In the genomic region with DNA sequence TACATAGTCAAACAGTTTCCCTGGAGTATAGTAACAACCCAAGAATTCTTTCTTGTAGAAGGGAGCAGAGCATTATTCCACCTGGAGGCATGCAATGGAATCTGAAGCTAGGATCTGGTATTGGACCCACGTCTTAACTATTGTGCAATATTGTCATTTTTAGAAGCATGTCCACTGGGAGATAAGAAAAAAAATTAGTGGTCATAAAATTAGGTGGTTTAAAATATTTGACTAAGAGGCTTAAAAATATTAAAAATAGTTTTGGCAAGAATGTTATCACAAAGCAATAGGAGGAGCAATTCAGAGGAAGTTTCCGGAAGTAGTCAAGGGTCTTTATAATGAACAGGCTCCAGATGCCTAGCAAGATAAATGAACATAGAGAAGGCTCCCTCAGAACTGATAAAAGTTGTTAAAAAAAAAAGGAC, we compare ENCODE assay signal across 18 mouse cellular contexts. TPM values are rescaled to one million over a fixed set of nuclear protein-coding genes. Genes with fewer than 3 reads are reported as not detected.
DNase-seq lines count a peak whose midpoint lies in the region; ATAC-seq and TF ChIP-seq lines count a peak whose summit lies in the region.
"Had no signal": no experiment of that assay in that cellular context is flagged by ENCODE, and none has a peak within 500 bp of the region (broad histone marks: within the 10 kb centered on the region; RNA-seq: fewer than 3 reads in every experiment).

No protein-coding gene starts in this region.

- H3K27ac ChIP-seq in kidney, postnatal 0 days, result no peak overlapping the region
- H3K27ac ChIP-seq in MEL (ENCODE audit: control insufficient read depth, low read depth, low read length), result peak overlapping the region; percentile 68
- H3K27ac ChIP-seq in hindbrain, embryonic 13.5 days, result no peak overlapping the region
- H3K27ac ChIP-seq: forebrain, embryonic 12.5 days; hindbrain, embryonic 15.5 days; neural tube, embryonic 15.5 days had no signal

- ATAC-seq in kidney, postnatal 0 days (replicated peaks; ENCODE audit: low FRiP score, low read depth), result no peak
- 0 out of 4 replicates have a peak, but pooled peaks have one; percentile 18 to 40 for ATAC-seq in hematopoietic stem cell, adult 5-6 weeks (replicated peaks in 1 of 2; ENCODE audit: insufficient read depth in 1 of 2, low FRiP score in 2 of 2, low TSS enrichment in 1 of 2, low read depth in 1 of 2, poor library complexity in 2 of 2, severe bottlenecking in 2 of 2)
- ATAC-seq in megakaryocyte progenitor cell, adult 5-6 weeks (replicated peaks; ENCODE audit: poor library complexity), result peak; percentile 43
- ATAC-seq in hindbrain, embryonic 13.5 days (ENCODE audit: low FRiP score), result no peak
- ATAC-seq: Patski had no signal

- TF ChIP-seq CTCF in kidney, postnatal 0 days (IDR thresholded peaks at IDR 0.05; ENCODE audit: low read depth), result no peak
- TF ChIP-seq CTCF in MEL (IDR thresholded peaks at IDR 0.05 in 2 of 3, conservative IDR thresholded peaks at IDR 0.05 in 1 of 3; ENCODE audit: control insufficient read depth in 1 of 3, insufficient read depth in 1 of 3, low read depth in 2 of 3, low read length in 3 of 3, poor library complexity in 1 of 3, severe bottlenecking in 1 of 3), result no peak

- peak; percentile 81 to 87 for TF ChIP-seq EP300 in MEL (IDR thresholded peaks at IDR 0.05; ENCODE audit: low read depth in 1 of 2, low read length in 2 of 2)

- no peak; the same call in 1 of the 2 replicates for TF ChIP-seq RAD21 in MEL (IDR thresholded peaks at IDR 0.05; ENCODE audit: low read depth, low read length)

- no peak overlapping the region for H3K9ac ChIP-seq in kidney, postnatal 0 days (ENCODE audit: low read depth, low read length)
- no peak overlapping the region for H3K9ac ChIP-seq in MEL (ENCODE audit: control insufficient read depth, low read depth, low read length, poor library complexity, severe bottlenecking)
- H3K9ac ChIP-seq in hindbrain, embryonic 13.5 days, result no peak overlapping the region
- H3K9ac ChIP-seq: forebrain, embryonic 12.5 days; hindbrain, embryonic 15.5 days; neural tube, embryonic 15.5 days had no signal

- no peaks in the 10 kb centered on the region for H3K9me3 ChIP-seq in kidney, postnatal 0 days (replicated peaks; ENCODE audit: low read length)
- no peaks in the 10 kb centered on the region for H3K9me3 ChIP-seq in MEL (replicated peaks; ENCODE audit: insufficient read depth, low read length)
- no peaks in the 10 kb centered on the region for H3K9me3 ChIP-seq in hindbrain, embryonic 13.5 days
- H3K9me3 ChIP-seq: forebrain, embryonic 12.5 days; hindbrain, embryonic 15.5 days; neural tube, embryonic 15.5 days had no signal

- H3K4me1 ChIP-seq in kidney, postnatal 0 days (replicated peaks; ENCODE audit: insufficient read depth, low read length), result no peaks in the 10 kb centered on the region
- peaks cover 13 to 18% of the 10 kb centered on the region in 2 experiments for H3K4me1 ChIP-seq in MEL (ENCODE audit: control insufficient read depth in 1 of 2, insufficient read depth in 2 of 2, low read length in 2 of 2)
- H3K4me1 ChIP-seq in hindbrain, embryonic 13.5 days (replicated peaks), result peaks cover 3% of the 10 kb centered on the region; the same call in 1 of the 2 replicates
- H3K4me1 ChIP-seq: forebrain, embryonic 12.5 days; hindbrain, embryonic 15.5 days had no signal

- DNase-seq in kidney, postnatal 0 days (ENCODE audit: low spot score), result peak; percentile 10
- DNase-seq in kidney, postnatal 10 days, result no peak
- DNase-seq in MEL (ENCODE audit: low read depth, low spot score), result peak; percentile 63
- no peak for DNase-seq in left cerebral cortex, adult 8-10 months (ENCODE audit: low spot score in 2 of 2)

- TF ChIP-seq POLR2A in MEL (IDR thresholded peaks at IDR 0.05; ENCODE audit: control insufficient read depth in 1 of 2, insufficient read depth in 1 of 2, low read depth in 1 of 2, low read length in 2 of 2, poor library complexity in 1 of 2), result no peak

- no peak overlapping the region for H3K4me3 ChIP-seq in kidney, postnatal 0 days (replicated peaks; ENCODE audit: low read depth, low read length)
- H3K4me3 ChIP-seq in MEL (ENCODE audit: control insufficient read depth in 1 of 2, insufficient read depth in 1 of 2, low read depth in 2 of 2, low read length in 2 of 2), result no peak overlapping the region; a peak in 1 of 4 replicates
- no peak overlapping the region for H3K4me3 ChIP-seq in hindbrain, embryonic 13.5 days
- H3K4me3 ChIP-seq: forebrain, embryonic 12.5 days; hindbrain, embryonic 15.5 days; neural tube, embryonic 15.5 days had no signal

- H3K79me2 ChIP-seq in MEL (ENCODE audit: control insufficient read depth, insufficient read depth, low read length, poor library complexity), result no peaks in the 10 kb centered on the region

- H3K27me3 ChIP-seq in kidney, postnatal 0 days (ENCODE audit: insufficient read depth, low read length), result no peaks in the 10 kb centered on the region
- no peaks in the 10 kb centered on the region for H3K27me3 ChIP-seq in MEL (ENCODE audit: control insufficient read depth in 1 of 2, insufficient read depth in 2 of 2, low read length in 2 of 2)
- no peaks in the 10 kb centered on the region for H3K27me3 ChIP-seq in hindbrain, embryonic 13.5 days
- H3K27me3 ChIP-seq: forebrain, embryonic 12.5 days; hindbrain, embryonic 15.5 days; neural tube, embryonic 15.5 days; Patski had no signal

- 24% methylated on average over 2 of the region's 2 CpGs for WGBS in kidney, postnatal 0 days
- WGBS in hindbrain, embryonic 13.5 days, result 67% methylated on average over 2 of the region's 2 CpGs

- H3K36me3 ChIP-seq in kidney, postnatal 0 days (ENCODE audit: insufficient read depth, low read length), result no peaks in the 10 kb centered on the region
- peaks cover 0 to 24% of the 10 kb centered on the region in 2 experiments; a peak in 2 of 4 replicates for H3K36me3 ChIP-seq in MEL (ENCODE audit: control insufficient read depth in 1 of 2, insufficient read depth in 2 of 2, low read length in 2 of 2)
- no peaks in the 10 kb centered on the region for H3K36me3 ChIP-seq in hindbrain, embryonic 13.5 days
- H3K36me3 ChIP-seq: forebrain, embryonic 12.5 days; hindbrain, embryonic 15.5 days; neural tube, embryonic 15.5 days had no signal

- no peak overlapping the region for H3K4me2 ChIP-seq in kidney, postnatal 0 days (ENCODE audit: low read length)
- no peak overlapping the region for H3K4me2 ChIP-seq in hindbrain, embryonic 13.5 days
- H3K4me2 ChIP-seq: forebrain, embryonic 12.5 days; hindbrain, embryonic 15.5 days; neural tube, embryonic 15.5 days had no signal

TF ChIP-seq in MEL, 35 proteins besides CTCF, POLR2A, EP300 and RAD21 (continues in another document):
- TF ChIP-seq KAT2A (conservative IDR thresholded peaks at IDR 0.05; ENCODE audit: low read depth, low read length) (no peak), ZKSCAN1 (IDR thresholded peaks at IDR 0.05; ENCODE audit: low read depth, low read length) (no peak), E2F4 (IDR thresholded peaks at IDR 0.05; ENCODE audit: borderline replicate concordance, low read depth, low read length) (no peak), BHLHE40 (IDR thresholded peaks at IDR 0.05; ENCODE audit: borderline replicate concordance, low read depth, low read length) (peak; percentile 15; the same call in 1 of the 2 replicates), POLR2AphosphoS5 (IDR thresholded peaks at IDR 0.05; ENCODE audit: borderline replicate concordance, low read depth, low read length) (no peak), ZC3H11A (IDR thresholded peaks at IDR 0.05; ENCODE audit: low read depth, low read length) (no peak), ELF1 (IDR thresholded peaks at IDR 0.05; ENCODE audit: low read depth, low read length) (peak; percentile 7; the same call in 1 of the 2 replicates), GATA1 (IDR thresholded peaks at IDR 0.05; ENCODE audit: low read depth, low read length) (peak; percentile 93), ZNF384 (IDR thresholded peaks at IDR 0.05; ENCODE audit: low read depth, low read length) (peak; percentile 83), TCF12 (IDR thresholded peaks at IDR 0.05; ENCODE audit: low read depth, low read length) (peak; percentile 91), ETS1 (IDR thresholded peaks at IDR 0.05; ENCODE audit: low read depth, low read length) (peak; percentile 77), CHD2 (IDR thresholded peaks at IDR 0.05; ENCODE audit: low read length) (no peak), RCOR1 (IDR thresholded peaks at IDR 0.05; ENCODE audit: low read depth, low read length) (peak; percentile 57; the same call in 1 of the 2 replicates), SMC3 (IDR thresholded peaks at IDR 0.05; ENCODE audit: low read depth, low read length) (no peak), MAZ (IDR thresholded peaks at IDR 0.05; ENCODE audit: low read depth, low read length) (no peak), GABPA (IDR thresholded peaks at IDR 0.05; ENCODE audit: low read depth, low read length) (0 out of 2 replicates have a peak, but pooled peaks have one; percentile 38), TAL1 (IDR thresholded peaks at IDR 0.05; ENCODE audit: low read length) (peak; percentile 62), USF2 (IDR thresholded peaks at IDR 0.05; ENCODE audit: borderline replicate concordance in 1 of 2, insufficient read depth in 1 of 2, low read depth in 1 of 2, low read length in 2 of 2) (no peak), SIN3A (IDR thresholded peaks at IDR 0.05; ENCODE audit: low read length) (no peak), JUND (IDR thresholded peaks at IDR 0.05; ENCODE audit: low read depth, low read length) (no peak)

RNA-seq across cellular contexts. Expression of a gene that starts 16.4 kb away (rescaled TPM):
- polyA plus RNA-seq in kidney, postnatal 0 days (2015; fragmentation: Nextera tagmentation; extraction: Ambion mirVana), result not detected in 2 replicates
- total RNA-seq in MEL (2012; rRNA removed), result not detected in 2 replicates
- not detected for polyA plus RNA-seq in MEL (2012; ENCODE audit: insufficient read depth in 1 of 2, insufficient read length in 2 of 2, low read depth in 1 of 2, low replicate concordance in 2 of 2, missing spikeins in 1 of 2)
- 0.35 and 1.8 TPM in 2 replicates for total RNA-seq in hematopoietic stem cell, adult 5-6 weeks (2017)
- 0.42 and 0.49 TPM in 2 replicates for total RNA-seq in megakaryocyte progenitor cell, adult 5-6 weeks (2015)
- total RNA-seq in megakaryocyte progenitor cell, adult 5-6 weeks (2017), result 0.42 and 0.57 TPM in 2 replicates
- 0.05 TPM in 1 of 2 replicates, not detected in the other for polyA plus RNA-seq in hindbrain, embryonic 13.5 days (2015; fragmentation: Nextera tagmentation; extraction: Ambion mirVana)
- not detected for total RNA-seq in left cerebral cortex, adult 8-10 months (2022)
- total RNA-seq: layer of hippocampus, adult 8-10 months had no signal
- polyA plus RNA-seq: cerebellum, adult 2 months; forebrain, embryonic 12.5 days; hindbrain, embryonic 15.5 days; neural tube, embryonic 15.5 days; Patski had no signal

RNA-seq across cellular contexts. Expression of a gene that starts 60.0 kb away (rescaled TPM):
- polyA plus RNA-seq in kidney, postnatal 0 days (2015; fragmentation: Nextera tagmentation; extraction: Ambion mirVana), result not detected in 2 replicates
- not detected in 2 replicates for total RNA-seq in MEL (2012; rRNA removed)
- polyA plus RNA-seq in MEL (2012; ENCODE audit: insufficient read depth in 1 of 2, insufficient read length in 2 of 2, low read depth in 1 of 2, low replicate concordance in 2 of 2, missing spikeins in 1 of 2), result not detected
- total RNA-seq in hematopoietic stem cell, adult 5-6 weeks (2017), result 0.44 TPM in 1 of 2 replicates, not detected in the other
- total RNA-seq in megakaryocyte progenitor cell, adult 5-6 weeks (2015), result 0.24 TPM in 1 of 2 replicates, not detected in the other
- not detected in 2 replicates for total RNA-seq in megakaryocyte progenitor cell, adult 5-6 weeks (2017)
- polyA plus RNA-seq in hindbrain, embryonic 13.5 days (2015; fragmentation: Nextera tagmentation; extraction: Ambion mirVana), result not detected in 2 replicates
- total RNA-seq in left cerebral cortex, adult 8-10 months (2022), result not detected
- total RNA-seq: heart, postnatal 10 days; layer of hippocampus, adult 8-10 months; left cerebral cortex, postnatal 10 days had no signal
- polyA plus RNA-seq: brain, embryonic 14.5 days; CD4-positive, CD25-positive, alpha-beta regulatory T cell, adult 4 months; cerebellum, adult 2 months; embryonic facial prominence, embryonic 14.5 days; forebrain, embryonic 12.5 days; hindbrain, embryonic 15.5 days; neural tube, embryonic 15.5 days; Patski had no signal

Comparison
In these comparisons a context has a peak if more than half of its experiments do, and no peak if none do; other contexts are left out.
1. DNase-seq: peak in kidney, postnatal 0 days (single experiment) and MEL (single experiment); none in kidney, postnatal 10 days (single experiment) and left cerebral cortex, adult 8-10 months (0 of 2).
2. ATAC-seq: peak in hematopoietic stem cell, adult 5-6 weeks (2 of 2) and megakaryocyte progenitor cell, adult 5-6 weeks (single experiment); none in kidney, postnatal 0 days (single experiment) and hindbrain, embryonic 13.5 days (single experiment).